Mouse (Mus musculus): ENCODE results near the gene Orai2.
"Not testable (repeated sequence)": the region's sequence is repeated elsewhere in the genome, so short reads cannot be mapped to it uniquely, and the experiment has no call there.

The Orai2 gene

DNA sequence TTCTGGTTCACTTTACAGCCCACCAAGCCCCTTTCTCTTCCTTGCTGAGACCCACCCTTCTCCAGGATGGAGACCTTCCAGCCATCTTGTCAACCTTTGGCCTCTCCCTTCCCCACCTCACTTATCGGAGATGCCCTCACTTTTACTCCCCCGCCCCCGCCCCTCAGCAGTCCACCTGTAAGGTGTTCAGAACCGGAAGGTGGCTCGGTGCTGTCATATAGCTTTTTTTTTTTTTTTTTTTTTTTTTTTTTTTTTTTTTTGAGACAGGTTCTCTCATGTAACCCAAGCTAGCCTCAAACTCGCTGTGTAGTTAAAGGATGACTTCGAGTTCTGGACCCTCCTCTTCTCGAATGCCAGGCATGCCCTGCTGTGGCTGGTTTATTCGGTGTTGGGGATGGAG is 2.4 kb upstream of the Orai2 start:
- no peak for DNase-seq (ENCODE audit: low spot score)

DNA sequence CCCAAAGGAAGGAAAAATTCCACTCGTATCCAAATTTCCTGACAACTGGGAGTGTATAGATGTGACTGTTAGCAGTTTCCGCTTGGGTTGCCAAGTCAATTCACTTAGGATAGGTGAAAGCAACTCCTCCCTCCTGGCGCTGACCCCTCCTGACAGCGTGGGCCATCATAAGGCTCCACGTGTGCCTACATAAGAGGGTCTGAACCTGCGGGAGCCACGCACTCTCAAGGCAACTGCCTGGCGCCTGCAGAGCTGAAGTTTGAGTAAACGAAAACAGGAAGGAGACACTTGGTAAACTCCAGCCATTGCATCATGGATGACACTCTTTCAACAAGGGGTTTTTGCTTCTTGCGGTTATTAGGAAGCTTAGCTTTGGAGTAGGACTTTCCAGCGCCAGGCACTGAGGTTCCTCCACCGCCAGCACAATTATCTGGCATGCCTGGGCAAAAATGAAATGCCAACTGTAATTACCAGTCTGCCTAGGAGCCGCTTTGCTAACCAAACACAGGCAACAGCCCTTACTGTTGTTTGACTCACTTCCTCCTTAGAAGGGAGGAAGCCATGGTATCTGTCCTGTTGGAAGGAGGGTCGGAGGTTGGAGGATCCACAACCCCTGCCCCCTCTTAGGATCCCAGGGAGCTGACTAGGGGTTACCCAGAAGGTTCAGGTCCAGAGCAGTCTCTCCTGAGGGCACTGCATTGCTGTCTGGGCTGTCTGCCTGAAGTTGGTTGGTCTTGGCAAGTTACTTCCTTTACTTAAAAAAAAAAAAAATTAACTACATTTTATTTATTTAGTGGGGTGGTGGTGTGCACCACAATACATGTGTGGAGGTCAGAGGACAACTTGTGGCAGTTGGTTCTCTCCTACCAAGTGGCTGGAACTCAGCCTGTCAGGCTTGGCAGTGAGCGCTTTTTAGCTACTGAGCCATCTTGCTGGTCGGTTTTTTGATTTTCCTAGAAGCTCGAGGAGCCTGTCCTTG is 1.1 kb upstream of the Orai2 start:
- DNase-seq (ENCODE audit: low spot score), result peak; percentile 57

DNA sequence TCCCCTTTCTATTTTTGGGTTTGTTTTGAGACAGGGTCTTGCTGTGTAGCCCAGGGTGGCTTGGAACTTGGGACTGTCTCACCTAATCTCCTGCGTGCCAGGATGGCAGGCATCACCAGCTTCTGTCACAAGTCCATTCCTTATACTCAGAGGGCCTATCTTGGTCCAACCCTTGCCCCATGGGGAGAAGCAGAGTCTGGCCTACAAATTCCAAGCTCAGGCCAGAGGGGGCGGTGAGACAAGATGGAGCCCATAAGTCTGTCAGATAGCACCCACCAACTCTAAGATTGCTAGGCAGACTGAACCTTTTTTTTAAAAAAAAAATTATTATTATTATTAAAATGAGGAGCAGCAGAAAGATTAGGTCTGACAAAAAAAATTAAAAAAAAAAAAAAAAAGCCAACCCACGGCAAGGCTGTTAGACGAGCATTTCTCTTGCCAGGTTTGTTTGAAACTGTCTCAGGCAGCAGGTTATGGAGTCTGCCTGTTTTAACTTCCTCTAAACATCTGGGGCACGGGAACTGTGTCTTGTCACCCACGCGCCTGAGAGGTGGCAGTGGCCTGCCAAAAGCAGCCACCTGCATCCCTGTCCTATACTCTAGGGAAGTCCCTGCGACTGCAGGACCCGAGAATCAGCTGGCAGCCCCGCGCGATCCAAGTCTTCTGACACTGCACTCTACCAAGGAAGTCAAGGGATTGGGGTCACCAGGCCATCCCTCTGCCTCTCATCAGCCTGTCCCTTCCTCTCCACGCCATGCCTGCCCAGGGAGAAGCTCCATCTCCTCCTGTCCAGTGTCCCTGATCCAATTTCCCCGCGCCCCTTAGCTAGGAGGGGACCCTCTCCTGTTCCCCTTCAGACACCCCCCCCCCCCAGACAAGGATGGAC is 644 bp downstream of the Orai2 start:
- DNase-seq (ENCODE audit: low spot score), result peak; percentile 77

DNA sequence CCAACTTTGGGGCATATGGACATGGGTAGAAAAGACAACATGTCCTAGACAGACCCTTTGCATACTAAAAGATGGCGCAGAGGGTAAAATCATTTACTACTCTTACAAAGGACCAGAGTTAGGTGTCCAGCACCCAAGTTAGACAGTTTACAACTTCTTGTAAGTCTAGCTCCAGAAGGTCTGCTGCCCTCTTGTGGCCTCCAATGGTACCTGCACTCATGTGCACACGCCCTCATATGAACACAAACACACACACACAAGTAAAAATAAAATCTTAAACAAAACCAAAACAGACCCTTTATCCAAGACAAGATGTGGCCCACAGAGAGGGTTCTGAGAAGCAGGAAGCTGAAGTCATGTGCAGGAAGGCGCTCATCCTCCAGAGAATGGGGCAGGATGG is 2.4 kb downstream of the Orai2 start:
- no peak for DNase-seq (ENCODE audit: low spot score)

DNA sequence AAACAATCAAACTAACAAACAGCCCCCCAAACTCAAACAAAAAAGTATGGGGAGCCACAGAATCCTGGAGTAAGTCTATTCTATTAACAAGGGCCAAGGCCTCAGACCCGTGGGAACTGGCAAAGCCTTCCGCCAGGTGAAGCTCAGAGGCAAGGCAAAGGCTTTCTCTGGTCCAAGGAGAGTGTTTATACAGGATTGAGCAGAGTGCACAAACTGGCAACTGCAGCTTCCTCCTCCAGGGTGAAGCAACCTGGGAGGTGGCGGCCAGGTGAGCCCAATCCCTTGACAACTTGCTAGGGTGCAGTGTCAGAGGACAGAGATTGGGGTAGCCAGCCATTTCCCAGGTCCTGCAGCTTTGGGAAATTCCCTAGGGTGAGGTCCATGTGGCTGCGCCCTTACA is 3.2 kb downstream of the Orai2 start:
- no peak for DNase-seq (ENCODE audit: low spot score)

DNA sequence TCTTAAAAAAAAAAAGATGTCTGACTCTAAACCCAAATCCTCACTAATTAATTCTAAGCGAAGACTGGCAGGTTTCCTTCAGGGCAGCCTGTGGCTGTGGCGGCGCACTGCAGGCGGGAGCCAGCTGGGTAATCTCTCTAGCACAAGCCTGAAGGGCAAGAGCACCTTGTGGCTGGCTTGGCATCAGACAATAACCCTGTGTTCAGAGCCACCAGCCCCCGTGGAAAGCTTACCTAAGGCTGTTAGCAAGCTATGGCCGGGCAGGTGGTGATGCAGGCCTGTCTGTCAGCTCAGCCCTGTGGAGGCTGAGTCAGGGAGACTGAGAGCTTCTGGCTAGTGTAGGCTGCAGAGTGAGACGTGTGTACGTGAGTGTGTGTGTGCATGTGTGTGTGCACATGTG is 5.3 kb downstream of the Orai2 start:
- no peak for DNase-seq (ENCODE audit: low spot score)

DNA sequence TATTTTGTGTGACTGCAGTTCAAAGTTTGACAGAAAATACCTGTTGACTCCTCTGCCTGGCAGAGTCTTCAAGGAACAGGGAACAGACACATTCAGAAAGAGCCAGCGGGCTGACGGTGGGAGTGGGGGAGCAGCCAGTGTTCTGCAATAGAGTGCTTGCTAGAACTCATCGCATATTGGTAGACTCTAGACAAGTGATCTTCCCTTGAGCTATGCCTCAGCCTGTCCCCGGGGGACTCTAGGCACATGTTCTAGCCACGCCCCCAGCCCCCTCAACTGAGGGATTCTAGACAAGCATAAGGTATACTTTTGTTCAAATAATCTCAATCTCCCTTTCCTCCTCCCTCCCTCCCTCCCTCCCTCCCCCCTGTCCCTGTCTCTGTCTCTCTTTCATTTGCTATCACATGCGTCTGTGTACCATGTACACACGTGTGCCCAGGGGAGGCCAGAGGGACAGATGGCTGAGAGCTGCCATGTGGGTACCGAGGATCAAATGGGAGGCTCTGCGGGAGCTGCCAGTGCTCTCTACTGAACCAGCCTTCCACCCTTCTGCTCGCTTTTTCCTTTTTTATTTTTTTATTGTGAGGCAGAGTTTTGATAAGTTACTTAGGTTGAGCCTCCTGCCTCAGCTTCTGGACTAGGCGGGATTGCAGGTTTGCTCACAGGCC is 6.6 kb downstream of the Orai2 start:
- DNase-seq (ENCODE audit: low spot score), result no peak

DNA sequence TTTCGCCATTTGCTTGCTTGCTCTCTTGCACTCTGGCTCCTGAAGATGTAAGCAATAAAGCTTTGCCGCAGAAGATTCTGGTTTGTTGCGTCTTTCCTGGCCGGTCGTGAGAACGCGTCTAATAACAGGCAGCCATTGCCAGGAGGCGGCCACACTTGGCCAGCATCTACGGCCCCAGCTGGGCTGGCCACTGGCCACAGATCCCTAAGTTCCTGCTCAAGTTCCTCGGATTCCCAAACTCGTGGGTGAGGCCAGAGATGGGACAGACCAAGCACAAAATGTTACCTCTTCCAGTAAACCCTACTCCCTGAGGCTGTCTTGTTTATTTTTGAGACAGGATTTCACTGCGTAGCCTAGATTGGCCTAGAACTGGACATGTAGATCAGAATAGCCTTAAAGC is 10.4 kb downstream of the Orai2 start:
- DNase-seq (ENCODE audit: low spot score), result not testable (repeated sequence)

DNA sequence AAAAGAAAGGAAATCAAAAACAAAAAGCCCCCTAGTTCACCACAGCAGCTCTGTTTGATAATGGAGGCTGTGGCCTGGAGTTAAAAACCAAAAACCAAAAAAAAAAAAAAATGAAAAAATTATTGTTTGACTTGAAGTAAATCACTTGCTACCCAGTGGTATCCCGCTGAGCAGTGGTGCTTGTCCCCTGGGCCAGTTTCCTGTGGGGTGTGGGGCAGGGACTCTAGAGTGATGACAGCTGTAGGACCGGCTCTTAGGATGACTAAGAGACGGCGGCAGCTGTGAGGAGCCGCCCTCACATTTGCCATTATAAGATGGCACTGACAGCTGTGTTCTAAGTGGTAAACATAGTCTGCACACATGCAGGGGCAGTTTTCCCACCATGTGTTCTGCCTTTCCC is 15.1 kb downstream of the Orai2 start:
- DNase-seq (ENCODE audit: low spot score), result no peak

DNA sequence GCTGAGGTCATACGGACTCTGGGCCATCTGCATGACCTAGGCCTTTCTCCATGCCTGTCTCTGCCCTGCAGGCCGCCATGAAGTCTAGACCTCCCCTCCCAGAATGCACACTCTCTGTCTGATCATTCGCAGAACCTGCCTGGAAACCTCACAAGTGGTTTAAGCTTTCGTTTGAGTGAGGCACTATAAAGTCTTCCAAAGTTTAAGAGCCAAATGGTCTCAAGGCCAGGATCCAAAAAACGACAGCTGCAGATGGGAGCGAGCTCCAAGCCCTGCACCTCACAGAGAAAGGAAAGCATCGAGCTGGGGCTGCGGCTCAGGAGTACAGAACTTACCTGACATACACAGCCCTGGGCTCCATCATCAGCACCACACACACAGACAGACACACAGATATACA is 18.1 kb downstream of the Orai2 start:
- DNase-seq (ENCODE audit: low spot score), result no peak

DNA sequence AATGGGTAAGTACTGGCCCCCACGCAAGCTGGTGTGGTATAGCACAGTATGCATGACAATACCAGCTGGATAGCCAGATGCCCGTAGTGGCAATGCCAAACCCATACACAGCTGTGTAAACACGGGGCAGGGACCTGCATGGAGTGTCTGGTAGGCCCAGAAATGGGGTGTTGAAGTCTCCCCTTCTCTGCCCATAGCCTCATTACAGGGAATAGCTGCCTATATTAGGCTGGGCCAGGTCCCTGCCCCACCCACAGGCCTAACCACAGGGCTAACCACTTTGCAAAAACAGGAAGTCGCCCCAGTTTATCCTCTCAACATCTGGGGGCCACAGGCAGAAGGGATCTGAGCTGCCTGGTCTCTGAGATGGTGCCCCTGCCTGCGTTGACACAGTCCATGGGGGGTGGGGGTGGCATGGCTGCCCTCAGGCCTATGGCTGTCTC is 21.4 kb downstream of the Orai2 start:
- peak; percentile 47 for DNase-seq (ENCODE audit: low spot score)

DNA sequence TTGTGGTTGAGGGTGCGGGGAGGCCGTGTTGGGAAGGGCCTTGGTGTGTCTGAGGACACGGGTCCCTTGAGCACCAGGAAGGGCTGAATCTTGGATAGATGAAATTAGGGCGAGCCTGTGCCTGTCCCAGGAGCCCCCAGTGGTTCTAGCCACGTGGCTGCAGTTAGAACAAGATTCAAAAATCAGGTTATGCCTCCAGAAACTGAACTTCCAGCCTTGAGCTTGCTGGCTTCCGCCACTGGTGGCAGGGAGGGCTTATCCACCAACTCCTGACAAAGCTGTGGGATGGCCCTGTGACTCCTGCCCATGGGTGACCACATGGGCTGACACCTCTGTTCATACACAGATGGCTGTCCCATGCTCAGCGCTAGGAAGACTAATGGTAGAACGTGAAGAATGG is 22.8 kb downstream of the Orai2 start:
- no peak for DNase-seq (ENCODE audit: low spot score)

DNA sequence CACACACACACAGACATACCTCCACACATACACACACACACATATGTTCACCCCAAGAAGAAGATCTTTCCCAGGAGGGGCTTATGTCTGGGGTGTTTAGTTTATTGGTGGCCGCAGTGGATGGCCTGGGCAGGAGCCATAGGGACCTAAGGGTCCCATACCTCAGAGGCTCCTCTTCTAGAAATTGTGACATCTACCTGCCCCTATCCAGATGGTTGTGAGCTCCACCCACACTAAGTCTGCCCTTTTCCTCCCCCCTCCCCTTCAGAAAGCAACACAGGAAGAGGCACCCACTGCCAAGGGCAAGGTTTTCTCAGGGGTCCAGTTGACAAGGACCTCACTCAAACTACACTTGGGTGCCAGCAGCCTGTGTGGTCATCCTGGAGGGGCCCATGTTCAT is 23.6 kb downstream of the Orai2 start:
- DNase-seq (ENCODE audit: low spot score), result no peak

DNA sequence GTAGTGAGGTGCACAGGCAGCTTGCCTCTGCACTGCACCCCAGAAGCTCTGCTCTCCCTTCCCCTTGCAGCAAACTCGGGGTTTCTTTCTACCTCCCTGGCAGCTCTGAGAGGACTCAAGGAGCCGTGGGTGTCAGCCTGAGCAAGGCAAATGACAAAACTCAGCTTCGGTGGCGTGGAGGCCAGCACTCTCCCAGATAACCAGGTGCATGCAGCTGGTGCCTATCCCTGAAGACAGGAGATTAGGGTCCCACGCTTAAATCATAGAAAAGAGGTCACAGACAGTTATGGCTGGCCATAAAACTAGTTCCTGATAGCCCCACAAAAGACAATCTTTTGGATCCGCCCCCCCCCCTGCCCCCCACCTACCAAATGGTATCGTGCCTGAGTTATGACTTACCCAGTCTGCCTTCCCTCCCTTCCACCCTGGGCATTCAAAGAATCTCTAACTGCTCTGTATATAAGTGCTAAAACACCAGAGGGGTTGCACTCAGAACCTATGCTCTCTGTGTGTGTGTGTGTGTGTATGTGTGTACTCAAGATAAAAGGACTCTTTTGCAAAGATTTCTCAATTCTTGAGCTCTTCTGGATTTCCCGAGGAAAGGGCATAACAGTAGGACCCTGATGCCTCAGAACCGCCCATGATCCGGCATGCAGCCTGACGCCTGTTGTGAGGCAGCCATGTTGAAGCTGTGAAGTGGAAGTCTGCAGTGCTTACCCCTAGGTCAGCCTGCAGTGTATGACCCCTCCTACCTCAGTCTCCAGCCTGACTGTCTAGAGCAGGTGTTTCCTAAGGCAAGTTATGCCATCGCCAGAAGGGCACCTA is 25.7 kb downstream of the Orai2 start:
- no peak for DNase-seq (ENCODE audit: low spot score)

DNA sequence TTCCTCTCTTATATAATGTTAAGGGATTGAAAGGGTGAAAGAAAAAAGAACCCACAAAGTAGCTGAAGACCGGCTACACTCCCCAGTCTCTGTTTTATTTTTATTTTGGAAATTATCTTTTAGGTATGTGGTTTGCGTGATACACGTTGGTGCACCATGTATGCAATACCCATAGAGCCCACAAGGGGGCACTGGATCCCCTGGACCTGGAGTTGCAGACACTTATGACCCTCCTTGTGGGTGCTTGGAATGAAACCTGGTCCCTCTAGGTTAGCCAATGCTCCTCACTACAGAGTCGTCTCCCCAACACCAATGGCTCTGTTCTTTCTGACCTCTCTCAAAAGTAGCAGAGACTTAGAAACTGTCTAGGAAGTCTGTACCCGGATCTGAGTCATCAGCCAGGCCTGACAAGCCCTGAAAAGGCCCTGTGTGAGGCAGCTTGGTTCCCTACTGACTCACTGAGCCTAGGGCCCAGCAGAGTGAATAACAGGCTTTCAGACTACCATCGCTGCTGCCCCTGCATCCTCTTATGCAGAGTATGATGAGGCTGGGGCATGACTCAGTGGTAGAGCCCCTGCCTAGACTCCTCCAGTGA is 27.3 kb downstream of the Orai2 start:
- DNase-seq (ENCODE audit: low spot score), result no peak

DNA sequence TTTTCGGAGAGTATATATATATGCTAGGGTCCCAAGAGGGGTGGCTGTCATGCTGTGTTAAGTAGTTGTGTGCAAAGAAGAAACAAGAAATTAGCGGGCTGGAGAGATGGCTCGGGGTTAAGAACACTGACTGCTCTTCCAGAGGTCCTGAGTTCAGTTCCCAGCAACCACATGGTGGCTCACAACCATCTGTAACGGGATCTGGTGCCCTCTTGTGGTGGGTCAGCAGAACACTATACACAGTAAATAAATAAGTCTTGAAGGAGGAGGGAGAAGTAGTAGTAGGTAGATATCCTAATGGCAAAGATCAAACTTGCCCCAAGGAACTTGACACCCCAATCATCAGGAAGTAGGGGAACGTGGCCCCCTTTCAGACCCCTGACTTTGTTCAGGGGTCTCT is 27.8 kb downstream of the Orai2 start:
- DNase-seq (ENCODE audit: low spot score), result no peak

DNA sequence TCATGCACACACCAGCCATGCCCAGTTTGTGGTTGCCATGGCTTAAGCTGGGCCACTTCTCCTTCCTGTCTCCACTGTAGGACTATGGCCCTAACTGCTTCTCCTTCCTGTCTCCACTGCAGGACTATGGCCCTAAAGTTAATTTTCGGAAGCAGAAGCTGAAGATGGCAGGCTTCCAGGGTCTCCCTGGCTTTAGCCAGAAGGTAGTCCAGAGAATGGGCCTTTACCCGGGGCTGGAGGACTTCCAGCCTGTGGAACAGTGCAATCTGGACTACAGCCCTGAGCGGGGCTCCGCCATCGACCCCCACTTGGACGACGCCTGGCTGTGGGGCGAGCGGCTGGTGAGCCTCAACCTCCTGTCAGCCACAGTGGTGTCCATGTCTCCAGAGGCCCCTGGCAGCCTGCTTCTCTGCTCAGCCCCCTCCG is 30.4 kb downstream of the Orai2 start:
- peak; percentile 35 for DNase-seq (ENCODE audit: low spot score)

DNA sequence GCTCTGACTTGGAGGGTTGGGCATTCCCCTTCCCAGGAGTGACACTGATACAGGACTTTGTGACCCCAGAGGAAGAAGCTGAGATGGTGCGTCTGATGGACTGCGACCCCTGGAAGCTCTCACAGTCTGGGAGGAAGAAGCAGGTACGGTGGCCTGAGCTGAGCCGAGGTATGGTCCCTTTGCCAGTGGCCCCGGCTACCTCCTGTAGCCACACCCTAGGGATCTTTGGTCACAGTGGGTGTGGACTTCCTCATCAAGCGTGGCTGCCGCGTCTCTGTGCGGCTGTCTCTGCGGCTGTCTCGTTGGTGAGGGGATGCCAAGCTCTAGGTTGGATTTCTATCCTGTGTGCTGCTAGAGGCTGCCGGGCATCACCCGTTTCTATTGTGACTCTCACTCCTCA is 31.1 kb downstream of the Orai2 start:
- DNase-seq (ENCODE audit: low spot score), result no peak

DNA sequence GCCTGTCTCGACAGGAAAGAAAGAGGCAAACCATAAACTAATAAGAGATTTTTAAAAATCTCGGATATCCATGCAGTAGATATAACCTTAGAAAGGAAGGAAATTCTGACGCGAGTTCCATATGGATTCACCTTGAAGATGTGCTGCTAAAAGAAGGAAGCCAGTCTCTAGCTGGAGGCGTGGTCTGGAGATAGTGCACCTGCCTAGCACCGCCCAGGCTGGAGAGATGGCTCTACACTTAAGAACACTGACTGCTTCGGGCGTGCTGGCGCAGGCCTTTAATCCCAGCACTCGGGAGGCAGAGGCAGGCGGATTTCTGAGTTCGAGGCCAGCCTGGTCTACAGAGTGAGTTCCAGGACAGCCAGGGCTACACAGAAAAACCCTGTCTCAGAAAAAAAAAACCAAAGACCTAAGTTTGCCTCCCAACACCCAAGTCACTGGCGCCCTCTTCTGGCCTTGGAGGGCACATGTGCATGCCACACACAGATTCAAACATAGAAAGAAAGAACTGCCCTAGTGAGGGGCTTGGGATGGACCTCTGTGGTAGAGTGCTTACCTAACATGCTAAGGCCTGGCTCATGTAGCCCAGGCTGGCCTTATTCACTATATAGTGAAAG is 32.7 kb downstream of the Orai2 start:
- DNase-seq (ENCODE audit: low spot score), result peak; percentile 79

DNA sequence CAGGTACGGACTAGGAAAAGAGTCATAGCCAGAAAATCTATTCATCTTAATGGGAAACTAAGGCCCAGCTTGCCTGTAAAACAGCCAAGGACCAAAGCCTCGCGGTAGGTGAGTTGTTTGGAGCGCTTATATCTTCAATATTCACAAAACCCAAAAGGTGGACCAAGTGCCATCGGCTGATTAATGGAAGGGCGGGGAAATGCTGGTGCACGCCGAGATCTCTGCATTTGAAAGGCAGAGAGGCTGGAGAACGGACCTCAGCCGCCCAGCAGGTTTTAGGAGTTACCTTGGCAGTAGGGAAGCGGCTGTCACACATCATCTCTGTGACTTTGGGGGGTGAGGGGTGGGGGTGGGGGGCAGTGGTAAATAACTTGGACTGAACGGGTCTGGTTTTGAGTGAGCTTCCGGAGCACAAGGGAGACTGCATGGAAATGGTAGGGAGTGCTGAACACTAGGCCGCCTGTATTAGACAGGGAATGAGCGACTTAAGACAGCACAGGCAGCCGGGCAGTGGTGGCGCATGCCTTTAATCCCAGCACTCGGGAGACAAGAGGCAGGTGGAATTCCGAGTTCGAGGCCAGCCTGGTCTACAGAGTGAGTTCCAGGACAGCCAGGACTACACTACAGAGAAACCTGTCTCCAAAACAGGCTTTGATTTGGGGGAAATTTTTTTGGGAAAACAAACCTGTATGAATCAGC is 34.1 kb downstream of the Orai2 start:
- DNase-seq (ENCODE audit: low spot score), result peak; percentile 93

Data from MN1 (cell line).